Mouse (Mus musculus) urinary bladder, postnatal 10 days (tissue): ENCODE results near the gene Plcb2.

Source experiments
- DNase-seq: peaks from one replicate; pipeline ENCODE4 v3.0.0; 2022; ENCODE audit warnings: low spot score

Gene Plcb2

DNA sequence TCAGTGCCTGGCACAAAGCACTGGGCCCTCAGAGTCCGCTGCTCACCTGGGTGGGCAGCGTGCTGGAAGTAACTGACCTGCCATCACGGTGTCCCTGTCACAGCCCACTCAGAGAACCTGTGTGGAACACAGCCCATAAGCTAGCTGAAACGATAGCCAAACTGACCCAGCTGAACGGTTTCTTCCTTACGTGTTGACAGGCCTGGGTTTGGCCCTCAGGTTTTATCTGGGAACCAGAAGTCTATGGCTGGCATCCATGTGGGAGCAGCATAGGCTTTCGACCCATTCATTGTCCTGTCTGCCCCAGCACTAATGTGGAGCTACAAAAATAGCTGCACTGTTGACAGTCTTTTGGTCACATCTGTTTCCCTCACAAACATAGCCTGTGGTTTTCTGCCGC is 22.2 kb upstream of the Plcb2 start:
- no peak for DNase-seq

- no peak for DNase-seq
Measured at GRCm38 (mm10) chr2:118749341-118749884, 21.2 kb upstream of the Plcb2 start.

DNA sequence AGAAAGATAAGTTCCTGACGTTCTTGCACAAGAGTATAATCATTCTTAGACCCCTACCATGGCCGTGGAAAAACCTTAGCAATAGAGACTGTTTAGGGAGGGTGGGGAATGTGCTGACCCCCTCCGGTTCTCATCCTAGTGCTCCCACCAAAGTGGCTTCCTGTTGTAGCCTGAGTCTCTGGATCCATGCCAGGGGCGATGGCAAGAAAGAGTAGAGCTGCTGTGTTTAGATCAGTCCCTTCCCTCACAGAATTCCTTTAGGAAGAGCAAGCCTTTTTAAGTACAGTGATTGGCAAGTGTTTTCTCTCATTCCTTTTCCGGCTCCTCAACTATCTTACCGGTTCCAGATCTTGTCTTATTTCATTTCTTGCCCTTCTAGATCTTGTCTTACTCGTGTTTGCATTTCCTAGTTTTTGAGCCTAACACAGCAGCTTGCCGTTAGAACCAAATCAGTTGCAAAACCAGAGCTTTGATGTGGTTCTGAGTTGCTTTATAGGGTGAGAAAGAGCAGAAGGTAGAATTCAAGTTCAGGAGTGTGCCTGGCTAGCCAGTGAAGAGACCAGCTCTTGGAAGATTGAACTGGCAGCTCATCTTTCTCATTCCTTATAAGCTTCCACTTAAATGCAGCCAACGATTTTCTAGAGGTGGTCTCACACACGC is 19.2 kb upstream of the Plcb2 start:
- no peak for DNase-seq

DNA sequence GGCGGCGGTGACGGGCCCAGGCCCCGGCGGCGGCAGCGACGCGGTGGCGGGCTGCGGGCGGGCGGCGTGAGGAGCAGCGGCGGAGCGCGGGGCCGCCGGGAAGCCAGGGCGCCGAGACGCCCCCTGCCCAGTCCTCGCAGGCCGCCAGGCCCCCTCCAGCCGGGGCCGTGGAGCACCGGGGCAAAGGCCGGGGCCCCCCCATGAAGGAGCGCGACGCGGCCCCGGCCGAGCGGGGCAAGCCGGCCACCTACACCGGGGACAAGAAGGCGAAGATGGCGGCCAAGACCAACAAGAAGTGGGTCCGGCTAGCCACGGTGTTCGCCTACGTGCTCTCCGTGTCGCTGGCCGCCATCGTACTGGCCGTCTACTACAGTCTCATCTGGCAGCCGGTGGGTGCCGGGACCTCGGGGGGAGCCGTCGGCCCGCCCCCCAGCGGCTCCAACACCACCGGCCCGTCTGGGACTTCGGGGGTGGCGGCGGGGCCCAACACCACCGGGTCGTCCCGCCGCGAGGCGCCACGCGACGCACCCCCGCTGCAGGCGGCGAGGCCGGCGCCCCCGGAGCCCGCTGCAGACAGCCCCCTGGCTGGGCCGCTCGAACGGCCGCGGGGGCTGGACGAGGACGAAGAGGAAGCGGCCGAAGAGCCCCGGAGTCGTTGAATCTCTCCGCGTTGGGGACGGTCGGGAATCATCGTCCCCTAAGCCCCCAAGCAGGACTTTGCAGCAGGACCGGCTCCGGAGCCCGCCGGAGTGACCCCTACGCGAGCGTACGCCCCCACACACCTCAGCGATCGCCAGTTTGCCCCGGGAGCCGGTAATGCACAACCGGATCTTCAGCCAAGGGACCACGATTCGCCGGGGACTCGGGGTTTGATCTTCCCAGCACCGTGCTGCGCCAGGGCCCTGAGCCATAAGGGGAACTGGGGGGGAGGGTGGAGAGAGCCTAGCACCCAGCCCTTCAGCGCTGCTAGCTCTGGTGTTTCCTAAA is 18.0 kb upstream of the Plcb2 start:
- DNase-seq = no peak

GRCm38 (mm10) chr2:118745232-118745884 is 17.1 kb upstream of the Plcb2 start, which contains the start of gene Inafm2:
Gene Inafm2, plus strand, starts transcription at chr2:118745758.
- peak; percentile 58 for DNase-seq

DNA sequence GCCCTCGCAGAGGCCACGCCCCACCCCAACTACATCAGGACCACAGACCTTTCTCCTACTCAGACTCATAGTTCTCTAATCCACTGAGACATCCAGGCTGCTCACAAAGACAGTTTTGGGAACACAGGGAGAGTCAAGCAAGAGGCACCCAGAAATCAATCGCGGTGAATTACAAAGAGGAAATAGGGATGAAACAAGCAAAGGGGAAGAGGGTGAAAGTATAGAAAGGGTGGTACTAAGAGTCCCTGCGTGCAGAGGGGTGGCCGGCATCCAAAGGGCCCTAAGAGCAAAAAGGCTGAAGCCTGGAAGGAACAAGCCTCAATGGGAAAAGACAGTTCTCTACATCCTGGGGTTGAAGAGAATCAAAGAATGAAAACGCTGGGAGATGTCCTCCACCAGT is 16.4 kb upstream of the Plcb2 start:
- no peak for DNase-seq

GRCm38 (mm10) chr2:118743261-118743943 is 15.2 kb upstream of the Plcb2 start:
- DNase-seq = no peak

DNA sequence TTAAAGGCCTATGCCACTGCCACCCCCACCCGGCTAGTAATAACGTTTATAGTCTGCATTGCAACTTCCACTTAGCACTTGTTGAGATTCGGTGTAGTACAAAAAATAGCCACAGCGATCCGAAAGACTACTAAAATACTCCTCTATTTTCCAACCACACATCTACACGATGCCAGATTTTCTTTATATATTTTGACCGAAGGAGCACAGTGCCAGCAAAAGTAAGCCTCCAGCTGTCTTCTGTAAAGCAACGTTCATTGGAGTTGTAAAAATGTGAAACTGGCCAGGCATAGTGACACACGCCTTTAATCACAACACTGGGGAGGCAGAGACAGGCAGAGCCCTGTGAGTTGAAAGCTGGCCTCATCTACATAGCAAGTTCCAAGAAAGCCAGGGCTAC is 12.9 kb upstream of the Plcb2 start:
- no peak for DNase-seq

GRCm38 (mm10) chr2:118740341-118740740 is 12.1 kb upstream of the Plcb2 start:
- DNase-seq = no peak

- no peak for DNase-seq
Measured at GRCm38 (mm10) chr2:118733341-118733740, 5.1 kb upstream of the Plcb2 start.

DNA sequence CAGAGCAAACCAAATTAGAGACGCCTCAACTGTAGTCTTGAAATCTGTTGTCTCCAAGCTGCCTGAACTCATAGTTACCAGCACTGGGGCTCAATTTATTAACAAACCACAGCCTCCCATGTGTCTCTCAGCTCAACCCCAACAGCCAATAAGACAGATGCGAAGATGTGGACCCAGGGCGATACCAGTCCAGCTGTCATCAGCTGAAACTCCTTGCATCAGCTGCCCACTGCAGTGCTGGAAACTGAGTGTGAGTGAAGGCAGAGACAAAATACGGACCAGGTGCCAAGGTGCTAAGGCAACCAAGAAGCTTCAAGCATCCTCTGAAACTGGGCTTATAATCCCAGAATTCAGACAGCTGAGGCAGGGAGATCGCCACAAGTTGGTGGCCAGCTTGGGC is 3.7 kb upstream of the Plcb2 start:
- DNase-seq = no peak

DNA sequence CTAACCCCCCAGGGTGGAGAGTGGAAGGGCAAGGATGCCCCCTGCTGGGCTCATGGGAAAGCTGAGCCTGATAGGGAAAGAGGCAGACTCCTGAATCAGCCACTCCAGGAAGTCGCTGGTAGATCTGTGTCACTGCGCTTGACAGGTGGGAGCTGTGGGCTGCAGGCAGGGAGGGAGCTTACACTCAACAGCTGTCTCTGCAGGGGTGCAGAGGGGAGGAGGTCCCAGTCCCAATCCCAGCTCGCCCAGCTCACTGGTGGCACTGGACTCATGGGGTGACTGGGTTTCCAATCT is 2.3 kb upstream of the Plcb2 start:
- no peak for DNase-seq

GRCm38 (mm10) chr2:118729816-118730621 is 1.8 kb upstream of the Plcb2 start:
- DNase-seq = no peak

GRCm38 (mm10) chr2:118729194-118729593 is 956 bp upstream of the Plcb2 start:
- no peak for DNase-seq

GRCm38 (mm10) chr2:118727911-118728310 is 327 bp downstream of the Plcb2 start:
- DNase-seq = no peak

DNA sequence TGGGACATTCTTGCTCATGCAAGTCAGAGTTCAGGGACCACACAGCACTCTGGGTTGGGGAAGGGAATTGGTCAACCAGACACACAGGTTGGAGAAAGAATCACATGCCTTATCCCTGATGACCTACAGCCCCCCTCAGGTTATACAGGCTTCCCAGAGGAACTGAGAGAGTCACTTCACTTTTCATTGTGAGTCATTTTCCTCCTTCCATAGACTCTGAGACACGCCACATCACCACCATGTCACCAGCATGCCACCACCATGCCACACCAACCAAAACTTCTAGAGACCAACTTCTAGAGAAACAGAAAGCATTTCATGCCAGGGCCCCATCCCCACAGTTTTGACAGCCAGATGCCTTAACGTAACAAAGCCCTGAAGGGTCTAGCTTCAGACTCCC is 1.4 kb downstream of the Plcb2 start:
- no peak for DNase-seq

- DNase-seq = no peak
Measured at GRCm38 (mm10) chr2:118725511-118725910, 2.7 kb downstream of the Plcb2 start.

DNA sequence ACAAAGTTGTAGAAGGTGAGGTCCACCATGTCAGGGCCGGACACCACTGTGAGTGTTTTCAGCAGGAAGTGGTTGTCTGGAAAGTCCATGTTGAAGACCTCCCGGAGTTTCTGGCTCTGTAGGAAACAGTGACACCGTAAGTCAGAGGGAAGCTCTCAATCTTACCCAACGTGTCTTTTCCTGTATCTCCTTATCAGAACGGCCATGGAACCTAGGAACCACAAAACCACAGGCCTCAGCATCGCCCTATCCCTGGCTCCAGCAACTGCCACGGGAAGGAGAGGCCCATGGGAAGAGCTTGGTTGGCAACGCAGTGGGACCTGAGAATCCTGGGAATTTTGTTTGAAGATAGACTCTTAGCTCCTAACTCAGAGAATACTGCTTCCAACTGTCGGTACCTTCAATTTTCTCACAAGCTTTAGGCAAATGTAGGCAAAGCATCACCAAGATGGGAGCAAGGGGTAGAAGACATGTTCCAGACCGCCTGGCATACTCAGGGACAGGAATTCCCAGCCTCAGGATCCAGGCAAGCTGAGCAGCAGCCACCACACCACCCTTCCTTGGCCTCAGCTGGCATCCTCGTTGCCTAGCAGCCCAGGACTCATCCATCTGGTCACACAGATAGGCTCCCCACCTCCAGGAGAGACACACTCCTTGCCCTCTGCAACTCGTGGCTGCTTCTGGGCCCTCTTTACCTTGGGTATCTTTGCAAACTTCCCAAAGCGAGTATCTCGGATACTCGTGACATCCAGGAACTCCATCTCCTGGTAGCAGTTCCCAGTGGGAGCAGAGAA is 4.3 kb downstream of the Plcb2 start:
- DNase-seq = no peak

- no peak for DNase-seq
Measured at GRCm38 (mm10) chr2:118716677-118717076, 11.6 kb downstream of the Plcb2 start.

- DNase-seq = no peak
Measured at GRCm38 (mm10) chr2:118714230-118714629, 14.0 kb downstream of the Plcb2 start.
